Mouse (Mus musculus): ENCODE data around the gene Rere. TPM values are rescaled to one million over a fixed set of nuclear protein-coding genes. Genes with fewer than 3 reads are reported as not detected.
A peak's percentile ranks its signal among the peaks of the same experiment; 100 is the strongest.

Gene Rere
- polyA plus RNA-seq, 1 experiment from 2014 or later = 19.7 TPM

GRCm38 (mm10) chr4:150655989-150656388 lies 374.5 kb downstream of the Rere start:
- ATAC-seq (ENCODE audit: insufficient number of reproducible peaks, low FRiP score, low TSS enrichment, low read depth) = no peak
- Histone ChIP-seq H3K27me3 (peaks cover 28% of the 10 kb centered on the region), H3K9me3 (no peaks in the 10 kb centered on the region), H3K27ac (no peak overlapping the region), H3K36me3 (no peaks in the 10 kb centered on the region), H3K4me1 (peaks cover 15% of the 10 kb centered on the region), H3K9ac (no peak overlapping the region), H3K4me2 (0 out of 2 replicates have a peak overlapping the region, but pooled peaks have one; percentile 24), H3K4me3 (no peak overlapping the region)
- 3% methylated on average over 17 of the region's 17 CpGs for WGBS

- H3K4me2 ChIP-seq = no peak overlapping the region
- no peak overlapping the region for H3K4me3 ChIP-seq
- no peaks in the 10 kb centered on the region for H3K9me3 ChIP-seq
- no peak overlapping the region for H3K9ac ChIP-seq
- no peaks in the 10 kb centered on the region for H3K36me3 ChIP-seq
- no peak overlapping the region for H3K27ac ChIP-seq
- H3K27me3 ChIP-seq = peaks cover 25% of the 10 kb centered on the region
- 85% methylated on average over 6 of the region's 6 CpGs for WGBS
- ATAC-seq (ENCODE audit: insufficient number of reproducible peaks, low FRiP score, low TSS enrichment, low read depth) = no peak
- H3K4me1 ChIP-seq = peaks cover 20% of the 10 kb centered on the region
Observed at GRCm38 (mm10) chr4:150656504-150656903, 375.1 kb downstream of the Rere start.

- Histone ChIP-seq H3K4me2 (no peak overlapping the region), H3K4me3 (no peak overlapping the region), H3K9ac (no peak overlapping the region), H3K27ac (no peak overlapping the region), H3K27me3 (no peaks in the 10 kb centered on the region), H3K4me1 (peaks cover 25% of the 10 kb centered on the region), H3K9me3 (no peaks in the 10 kb centered on the region), H3K36me3 (no peaks in the 10 kb centered on the region)
- no peak for ATAC-seq (ENCODE audit: insufficient number of reproducible peaks, low FRiP score, low TSS enrichment, low read depth)
- WGBS = 77% methylated on average over 9 of the region's 9 CpGs
Observed at GRCm38 (mm10) chr4:150659926-150660610, 378.6 kb downstream of the Rere start.

GRCm38 (mm10) chr4:150661886-150662285 lies 380.4 kb downstream of the Rere start:
- no peak for ATAC-seq (ENCODE audit: insufficient number of reproducible peaks, low FRiP score, low TSS enrichment, low read depth)
- WGBS = 6% methylated on average over 13 of the region's 13 CpGs
- Histone ChIP-seq H3K36me3 (no peaks in the 10 kb centered on the region), H3K4me2 (peak overlapping the region; percentile 47), H3K9ac (peak overlapping the region; percentile 14; the same call in 1 of the 2 replicates), H3K4me1 (peaks cover 29% of the 10 kb centered on the region), H3K9me3 (no peaks in the 10 kb centered on the region), H3K27ac (no peak overlapping the region), H3K27me3 (no peaks in the 10 kb centered on the region), H3K4me3 (peak overlapping the region; percentile 27)

- Histone ChIP-seq H3K27me3 (no peaks in the 10 kb centered on the region), H3K4me2 (no peak overlapping the region), H3K4me1 (peaks cover 29% of the 10 kb centered on the region), H3K9me3 (no peaks in the 10 kb centered on the region), H3K4me3 (no peak overlapping the region), H3K36me3 (no peaks in the 10 kb centered on the region), H3K9ac (no peak overlapping the region), H3K27ac (no peak overlapping the region)
- WGBS = 61% methylated on average over 12 of the region's 12 CpGs
- ATAC-seq (ENCODE audit: insufficient number of reproducible peaks, low FRiP score, low TSS enrichment, low read depth) = no peak
Observed at GRCm38 (mm10) chr4:150663192-150663591, 381.7 kb downstream of the Rere start.

- Histone ChIP-seq H3K4me3 (no peak overlapping the region), H3K4me1 (peaks cover 29% of the 10 kb centered on the region), H3K27ac (no peak overlapping the region), H3K9ac (no peak overlapping the region), H3K36me3 (no peaks in the 10 kb centered on the region), H3K4me2 (no peak overlapping the region), H3K27me3 (no peaks in the 10 kb centered on the region), H3K9me3 (no peaks in the 10 kb centered on the region)
- WGBS = 81% methylated on average over 7 of the region's 7 CpGs
- ATAC-seq (ENCODE audit: insufficient number of reproducible peaks, low FRiP score, low TSS enrichment, low read depth) = no peak
Observed at GRCm38 (mm10) chr4:150664726-150665125, 383.3 kb downstream of the Rere start.

GRCm38 (mm10) chr4:150665806-150666205 lies 384.4 kb downstream of the Rere start:
- no peak for ATAC-seq (ENCODE audit: insufficient number of reproducible peaks, low FRiP score, low TSS enrichment, low read depth)

More at GRCm38 (mm10) chr4:150665806-150666205, 384.4 kb downstream of the Rere start:
- 59% methylated on average over 10 of the region's 10 CpGs for WGBS
- H3K36me3 ChIP-seq = no peaks in the 10 kb centered on the region
- peaks cover 24% of the 10 kb centered on the region for H3K4me1 ChIP-seq
- H3K27me3 ChIP-seq = no peaks in the 10 kb centered on the region
- H3K9ac ChIP-seq = no peak overlapping the region
- no peak overlapping the region for H3K4me2 ChIP-seq
- H3K27ac ChIP-seq = no peak overlapping the region
- no peaks in the 10 kb centered on the region for H3K9me3 ChIP-seq
- H3K4me3 ChIP-seq = no peak overlapping the region

Other genes with a start within 250 kb of the Rere start
- 1.4 and 1.7 TPM in 2 replicates for gene Gpr157, start 194.3 kb upstream of the Rere start, polyA plus RNA-seq (2015; fragmentation: Nextera tagmentation; extraction: Ambion mirVana)
- 2.0 and 2.3 TPM in 2 replicates for gene Slc2a5, start 162.4 kb upstream of the Rere start, polyA plus RNA-seq (2015; fragmentation: Nextera tagmentation; extraction: Ambion mirVana)
- not detected in 2 replicates for gene Slc2a7, start 132.7 kb upstream of the Rere start, polyA plus RNA-seq (2015; fragmentation: Nextera tagmentation; extraction: Ambion mirVana)
- gene Car6, start 80.3 kb upstream of the Rere start, polyA plus RNA-seq (2015; fragmentation: Nextera tagmentation; extraction: Ambion mirVana) = 0.20 and 0.50 TPM in 2 replicates
- 1,599 and 1,772 TPM in 2 replicates for gene Eno1, start 44.9 kb upstream of the Rere start, polyA plus RNA-seq (2015; fragmentation: Nextera tagmentation; extraction: Ambion mirVana)